8 mouse cellular contexts compared by ENCODE assay signal in genomic region chr9:119093419-119094295, GRCm38 (mm10). TPM values are rescaled to one million over a fixed set of nuclear protein-coding genes. Genes with fewer than 3 reads are reported as not detected.
A peak's percentile ranks its signal among the peaks of the same experiment; 100 is the strongest.
DNase-seq lines count a peak whose midpoint lies in the region; ATAC-seq and TF ChIP-seq lines count a peak whose summit lies in the region.

Gene Plcd1, minus strand, starts transcription at chr9:119093502.

- no peaks in the 10 kb centered on the region for H3K9me3 ChIP-seq in erythroblast, embryonic 14.5 days (ENCODE audit: control insufficient read depth, low read length)
- no peaks in the 10 kb centered on the region for H3K9me3 ChIP-seq in embryonic facial prominence, embryonic 15.5 days (replicated peaks)
- H3K9me3 ChIP-seq in limb, embryonic 13.5 days = no peaks in the 10 kb centered on the region
- H3K9me3 ChIP-seq in midbrain, embryonic 14.5 days (ENCODE audit: control insufficient read depth, low read length) = no peaks in the 10 kb centered on the region
- no peaks in the 10 kb centered on the region for H3K9me3 ChIP-seq in stomach, postnatal 0 days (ENCODE audit: control insufficient read depth, low read length)

- peaks cover 50% of the 10 kb centered on the region for H3K27me3 ChIP-seq in erythroblast, embryonic 14.5 days (ENCODE audit: control insufficient read depth)
- peaks cover 8% of the 10 kb centered on the region; the same call in 1 of the 2 replicates for H3K27me3 ChIP-seq in embryonic facial prominence, embryonic 15.5 days
- H3K27me3 ChIP-seq in limb, embryonic 13.5 days = peaks cover 21% of the 10 kb centered on the region
- 0 out of 2 replicates have a peak, but pooled peaks cover 3% of the 10 kb centered on the region for H3K27me3 ChIP-seq in midbrain, embryonic 14.5 days (ENCODE audit: control insufficient read depth, insufficient read depth, low read length)
- H3K27me3 ChIP-seq in stomach, postnatal 0 days (ENCODE audit: control insufficient read depth, insufficient read depth, low read length) = no peaks in the 10 kb centered on the region

- ATAC-seq in erythroblast, adult 5-6 weeks (replicated peaks; ENCODE audit: low FRiP score, poor library complexity, severe bottlenecking) = no peak
- ATAC-seq in embryonic facial prominence, embryonic 15.5 days (ENCODE audit: insufficient number of reproducible peaks, low FRiP score, low TSS enrichment, low read depth) = peak; percentile 88
- peak; percentile 91 for ATAC-seq in limb, embryonic 13.5 days (ENCODE audit: low FRiP score, low read depth)
- ATAC-seq in midbrain, embryonic 14.5 days (ENCODE audit: low FRiP score, low TSS enrichment) = peak; percentile 56; the same call in 1 of the 2 replicates
- ATAC-seq in stomach, postnatal 0 days (ENCODE audit: low FRiP score, low TSS enrichment) = peak; percentile 73

- peak within 1 kb of the TSS; percentile 85 for H3K27ac ChIP-seq in embryonic facial prominence, embryonic 15.5 days (replicated peaks)
- H3K27ac ChIP-seq in limb, embryonic 13.5 days = peak within 1 kb of the TSS; percentile 33; the same call in 1 of the 2 replicates
- 0 out of 2 replicates have a peak within 1 kb of the TSS, but pooled peaks have one; percentile 32 for H3K27ac ChIP-seq in midbrain, embryonic 14.5 days (replicated peaks; ENCODE audit: low read depth, low read length)
- H3K27ac ChIP-seq in stomach, postnatal 0 days (replicated peaks) = peak within 1 kb of the TSS; percentile 85

- H3K9ac ChIP-seq in embryonic facial prominence, embryonic 15.5 days = peak within 1 kb of the TSS; percentile 55
- H3K9ac ChIP-seq in limb, embryonic 13.5 days = peak within 1 kb of the TSS; percentile 76
- peak within 1 kb of the TSS; percentile 58 for H3K9ac ChIP-seq in midbrain, embryonic 14.5 days (replicated peaks; ENCODE audit: low read length)
- peak within 1 kb of the TSS; percentile 66 for H3K9ac ChIP-seq in stomach, postnatal 0 days (ENCODE audit: low read length)

- 8% methylated on average over 45 of the region's 45 CpGs for WGBS in embryonic facial prominence, embryonic 15.5 days
- 10% methylated on average over 45 of the region's 45 CpGs for WGBS in limb, embryonic 13.5 days
- 8% methylated on average over 44 of the region's 45 CpGs for WGBS in midbrain, embryonic 14.5 days
- 8% methylated on average over 39 of the region's 45 CpGs for WGBS in stomach, postnatal 0 days

- peaks cover under 1% of the 10 kb centered on the region for H3K4me1 ChIP-seq in erythroblast, embryonic 14.5 days (ENCODE audit: control insufficient read depth)
- H3K4me1 ChIP-seq in embryonic facial prominence, embryonic 15.5 days = peaks cover 42% of the 10 kb centered on the region
- H3K4me1 ChIP-seq in limb, embryonic 13.5 days = peaks cover 55% of the 10 kb centered on the region
- H3K4me1 ChIP-seq in midbrain, embryonic 14.5 days (ENCODE audit: control insufficient read depth, insufficient read depth, low read length) = peaks cover 12% of the 10 kb centered on the region
- no peaks in the 10 kb centered on the region; the same call in 1 of the 2 replicates for H3K4me1 ChIP-seq in stomach, postnatal 0 days (replicated peaks; ENCODE audit: control insufficient read depth, insufficient read depth)

- H3K4me2 ChIP-seq in embryonic facial prominence, embryonic 15.5 days (replicated peaks) = peak within 1 kb of the TSS; percentile 89
- H3K4me2 ChIP-seq in limb, embryonic 13.5 days (replicated peaks) = peak within 1 kb of the TSS; percentile 92
- peak within 1 kb of the TSS; percentile 73 for H3K4me2 ChIP-seq in midbrain, embryonic 14.5 days (ENCODE audit: low read length)
- H3K4me2 ChIP-seq in stomach, postnatal 0 days (replicated peaks; ENCODE audit: low read depth) = peak within 1 kb of the TSS; percentile 81

- TF ChIP-seq CTCF in stomach, postnatal 0 days (IDR thresholded peaks at IDR 0.05; ENCODE audit: low read depth) = no peak

- TF ChIP-seq EP300 in stomach, postnatal 0 days (optimal IDR thresholded peaks at IDR 0.05) = no peak

- peak; percentile 97 for DNase-seq in heart, adult 9 months (ENCODE audit: low spot score in 2 of 2)
- DNase-seq in kidney, adult 9 months = peak; percentile 88
- peak; percentile 78 for DNase-seq in midbrain, embryonic 14.5 days
- DNase-seq in stomach, postnatal 0 days (ENCODE audit: low spot score) = peak; percentile 83

- peak within 1 kb of the TSS; percentile 33 for H3K4me3 ChIP-seq in erythroblast, embryonic 14.5 days (replicated peaks)
- H3K4me3 ChIP-seq in embryonic facial prominence, embryonic 15.5 days (replicated peaks) = peak within 1 kb of the TSS; percentile 66
- peak within 1 kb of the TSS; percentile 67 for H3K4me3 ChIP-seq in limb, embryonic 13.5 days
- peak within 1 kb of the TSS; percentile 45 for H3K4me3 ChIP-seq in midbrain, embryonic 14.5 days (replicated peaks; ENCODE audit: low read depth, low read length)
- peak within 1 kb of the TSS; percentile 61 for H3K4me3 ChIP-seq in stomach, postnatal 0 days (ENCODE audit: low read depth, low read length)

- no peaks in the 10 kb centered on the region for H3K36me3 ChIP-seq in erythroblast, embryonic 14.5 days (ENCODE audit: control insufficient read depth)
- H3K36me3 ChIP-seq in embryonic facial prominence, embryonic 15.5 days = no peaks in the 10 kb centered on the region
- no peaks in the 10 kb centered on the region for H3K36me3 ChIP-seq in limb, embryonic 13.5 days
- H3K36me3 ChIP-seq in midbrain, embryonic 14.5 days (ENCODE audit: control insufficient read depth, insufficient read depth, low read length) = no peaks in the 10 kb centered on the region
- H3K36me3 ChIP-seq in stomach, postnatal 0 days (ENCODE audit: control insufficient read depth, insufficient read depth, low read length) = no peaks in the 10 kb centered on the region

RNA-seq across cellular contexts. Expression of gene Plcd1, which starts in this region (rescaled TPM):
- polyA plus RNA-seq in erythroblast, embryonic 14.5 days (2012) = 0.01 TPM in 1 of 2 replicates, not detected in the other
- not detected in 2 replicates for total RNA-seq in erythroblast, adult 5-6 weeks (2015; ENCODE audit: low replicate concordance)
- not detected in 2 replicates for total RNA-seq in erythroblast, adult 5-6 weeks (2017; ENCODE audit: low replicate concordance)
- polyA plus RNA-seq in embryonic facial prominence, embryonic 15.5 days (2015; fragmentation: Nextera tagmentation; extraction: Ambion mirVana) = 48.7 and 49.1 TPM in 2 replicates
- 33.6 and 35.5 TPM in 2 replicates for polyA plus RNA-seq in limb, embryonic 13.5 days (2015; fragmentation: Nextera tagmentation; extraction: Ambion mirVana)
- 13.6 and 17.0 TPM in 2 replicates for polyA plus RNA-seq in midbrain, embryonic 14.5 days (2014; fragmentation: Nextera tagmentation; extraction: Ambion mirVana)
- polyA plus RNA-seq in stomach, postnatal 0 days (2015; fragmentation: Nextera tagmentation; extraction: Ambion mirVana) = 35.3 and 39.2 TPM in 2 replicates

Comparison
In these comparisons a context has a peak if more than half of its experiments do, and no peak if none do; other contexts are left out.
1. RNA of gene Plcd1 (polyA plus RNA-seq): 48.7 to 49.1 TPM in embryonic facial prominence, embryonic 15.5 days, 33.6 to 35.5 TPM in limb, embryonic 13.5 days, 35.3 to 39.2 TPM in stomach, postnatal 0 days and 13.6 to 17.0 TPM in midbrain, embryonic 14.5 days; 0.01 TPM in erythroblast, embryonic 14.5 days; every median in the first group is over 10 times any median in the second.
2. H3K27ac ChIP-seq: peak in every context shown above with its lines; median percentile 85 in embryonic facial prominence, embryonic 15.5 days; 85 in stomach, postnatal 0 days; 33 in limb, embryonic 13.5 days; 32 in midbrain, embryonic 14.5 days.
3. Peak in every context shown above with its lines, with median percentiles within 50 percentile points of each other: H3K4me3 ChIP-seq, H3K4me2 ChIP-seq, H3K9ac ChIP-seq and DNase-seq.